Mouse (Mus musculus): ENCODE results near the gene Aqr.

The Aqr gene

GRCm38 (mm10) chr2:114087271-114087670, 99.6 kb downstream of the Aqr start:
- ATAC-seq (ENCODE audit: insufficient number of reproducible peaks, low FRiP score, low TSS enrichment), result no peak

DNA sequence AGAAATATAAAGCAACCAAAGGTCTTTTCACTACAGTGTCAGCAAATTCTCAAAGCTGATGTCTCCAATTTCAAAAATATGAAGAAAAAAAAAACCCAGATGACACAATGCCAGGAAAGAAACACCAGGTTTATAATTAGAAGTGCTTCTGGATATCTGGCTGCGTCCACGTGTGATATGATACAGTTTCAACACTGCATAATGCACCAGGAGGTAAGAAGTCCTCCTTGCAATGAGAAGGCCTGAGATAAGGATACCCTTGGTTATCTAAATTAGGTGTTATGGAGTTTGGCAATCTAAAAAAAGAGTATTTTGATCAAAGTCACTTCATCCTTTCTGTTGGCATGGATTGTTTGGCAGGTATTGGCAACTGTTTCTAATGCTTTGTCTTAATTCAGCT, 114.9 kb downstream of the Aqr start:
- ATAC-seq (ENCODE audit: insufficient number of reproducible peaks, low FRiP score, low TSS enrichment), result no peak

- no peak for ATAC-seq (ENCODE audit: insufficient number of reproducible peaks, low FRiP score, low TSS enrichment)
Observed at GRCm38 (mm10) chr2:114066226-114066625, 120.6 kb downstream of the Aqr start.

DNA sequence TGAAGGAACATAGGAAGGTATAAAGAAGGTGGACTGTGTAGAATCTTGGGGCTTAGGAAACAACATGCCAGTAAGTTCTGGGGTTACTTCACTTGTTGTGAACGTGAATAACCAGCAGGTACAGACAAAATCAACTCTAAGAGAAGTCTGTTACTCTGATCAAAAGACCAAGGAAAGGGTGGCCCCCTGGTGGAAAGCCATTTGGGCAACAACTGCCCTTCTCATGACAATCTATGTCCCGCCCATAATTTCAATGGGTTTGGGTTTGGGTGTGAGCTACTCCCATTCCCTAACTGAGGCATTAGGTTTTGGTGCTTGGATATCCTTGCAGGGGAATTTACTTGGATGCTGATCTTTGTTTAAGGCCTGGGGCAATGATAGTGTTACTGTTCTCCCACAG, 122.8 kb downstream of the Aqr start:
- no peak for ATAC-seq (ENCODE audit: insufficient number of reproducible peaks, low FRiP score, low TSS enrichment)

- no peak for ATAC-seq (ENCODE audit: insufficient number of reproducible peaks, low FRiP score, low TSS enrichment)
Observed at GRCm38 (mm10) chr2:114060071-114060591, 126.7 kb downstream of the Aqr start.

DNA sequence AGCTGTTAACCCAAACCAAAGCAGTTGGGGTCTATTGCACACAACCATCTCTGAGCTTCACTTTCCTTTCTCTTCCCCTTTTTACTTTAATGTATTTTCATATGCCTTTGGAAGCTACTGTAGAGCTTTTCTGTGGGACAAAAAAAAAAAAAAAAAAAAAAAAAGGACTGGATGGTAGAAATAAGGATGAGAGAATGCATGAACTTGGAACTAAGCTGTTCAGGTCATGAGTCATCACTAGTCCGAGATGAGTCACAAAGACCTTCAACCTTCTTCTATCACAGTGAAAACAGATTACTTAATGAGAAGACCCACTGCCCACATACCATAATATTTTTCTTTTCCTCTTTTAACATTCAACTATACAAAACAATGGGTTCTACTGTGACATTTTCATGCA, 127.2 kb downstream of the Aqr start:
- no peak for ATAC-seq (ENCODE audit: insufficient number of reproducible peaks, low FRiP score, low TSS enrichment)

- no peak for ATAC-seq (ENCODE audit: insufficient number of reproducible peaks, low FRiP score, low TSS enrichment)
Observed at GRCm38 (mm10) chr2:114058226-114058796, 128.5 kb downstream of the Aqr start.

- ATAC-seq (ENCODE audit: insufficient number of reproducible peaks, low FRiP score, low TSS enrichment), result peak; percentile 89
Observed at GRCm38 (mm10) chr2:114057303-114057853, 129.4 kb downstream of the Aqr start.

DNA sequence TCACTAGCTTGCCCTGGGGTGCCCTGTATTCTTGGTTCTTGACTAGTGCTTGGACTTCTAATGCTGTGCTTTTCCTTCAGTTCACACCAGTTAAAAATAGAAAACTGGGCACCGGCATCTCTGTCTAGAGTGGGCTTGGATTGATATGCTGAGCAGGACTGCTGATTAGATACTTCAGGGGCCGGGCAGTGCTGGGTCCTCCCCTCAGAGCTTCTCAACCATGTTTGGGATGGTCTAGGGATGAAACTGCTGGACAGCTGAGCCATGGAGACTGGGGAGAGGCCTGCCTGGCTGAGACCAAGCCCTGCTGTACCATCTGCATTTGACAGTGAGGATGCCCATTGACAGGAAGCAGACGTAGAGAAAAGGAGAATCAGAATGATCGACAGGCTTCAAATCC, 132.7 kb downstream of the Aqr start:
- ATAC-seq (ENCODE audit: insufficient number of reproducible peaks, low FRiP score, low TSS enrichment), result no peak

DNA sequence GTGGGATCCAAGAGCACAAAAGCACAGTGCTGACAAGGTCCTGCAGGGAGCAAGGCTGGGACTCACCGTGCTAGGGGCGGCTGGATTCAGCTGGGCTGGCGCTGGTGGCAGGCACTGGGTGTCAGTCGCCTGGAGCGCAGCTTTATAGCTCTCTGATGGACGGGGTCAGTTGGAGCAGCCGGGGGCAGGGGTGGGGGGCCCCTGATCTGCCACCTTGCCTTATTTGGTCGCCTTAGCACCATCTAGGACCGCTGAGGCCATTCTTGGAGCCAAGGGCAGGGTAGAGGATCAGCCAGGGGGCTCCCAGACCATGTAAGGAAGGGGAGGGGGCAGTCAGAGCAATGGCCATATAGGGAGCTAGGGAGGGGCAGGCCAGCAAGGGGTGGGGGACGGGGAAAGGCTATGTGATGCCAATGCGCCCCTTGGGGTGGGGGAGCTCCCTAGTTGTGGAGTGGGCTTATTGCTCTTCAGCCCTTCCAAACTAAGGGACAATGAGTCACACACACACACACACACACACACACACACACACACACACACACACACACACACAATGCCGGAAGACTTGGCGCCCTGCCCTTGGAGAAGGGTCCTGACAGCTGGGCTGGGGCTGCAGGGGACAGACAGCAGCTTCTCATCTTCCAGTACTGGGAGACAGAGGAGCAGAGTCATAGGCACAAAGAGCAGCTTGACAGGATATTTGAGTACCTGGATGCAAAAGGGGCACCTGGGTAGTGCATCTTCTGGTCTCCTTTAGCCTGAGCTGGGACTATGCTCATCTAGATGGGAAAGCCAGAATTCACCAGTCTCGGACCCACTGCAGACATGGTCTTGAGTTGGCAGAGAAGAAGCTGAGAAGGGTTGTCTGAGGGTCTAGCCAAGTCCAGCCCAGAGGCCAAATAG, 133.9 kb downstream of the Aqr start, which contains the start of gene Actc1:
Actc1 (minus strand) TSS at position 853 of the 903 bp plus-strand sequence.
- ATAC-seq (ENCODE audit: insufficient number of reproducible peaks, low FRiP score, low TSS enrichment), result no peak

- ATAC-seq (ENCODE audit: insufficient number of reproducible peaks, low FRiP score, low TSS enrichment), result no peak
Observed at GRCm38 (mm10) chr2:114051871-114052241, 135.0 kb downstream of the Aqr start.
